Mouse (Mus musculus) MEL (cell line): ENCODE results near the gene Artn. TPM values are rescaled to one million over a fixed set of nuclear protein-coding genes. Genes with fewer than 3 reads are reported as not detected.

Experiments used
- DNase-seq: peaks from one replicate; pipeline ENCODE4 v3.0.0; 2011; ENCODE audit warnings: low read depth, low spot score
- H3K27ac ChIP-seq: 2 replicates; pipeline ENCODE4 v1.5.1; 2012; ENCODE audit warnings: low read depth, mild to moderate bottlenecking, control low read depth, low read length, moderate library complexity; ENCODE audit not compliant: control insufficient read depth
- H3K27me3 ChIP-seq, 2 experiments: fragments of 150-350 bp in 1 of 2; sonication (generic) in 1 of 2; 2 replicates each; pipeline ENCODE4 v1.6.1; 2012; ENCODE audit warnings: low read length in 2 of 2, mild to moderate bottlenecking in 2 of 2, improper control_type of control experiment in 1 of 2, moderate library complexity in 1 of 2; ENCODE audit not compliant: insufficient read depth in 2 of 2, control insufficient read depth in 1 of 2
- H3K36me3 ChIP-seq, 2 experiments: 2 replicates each; pipeline ENCODE4 v1.6.1; 2012 to 2014; ENCODE audit warnings: low read length in 2 of 2, improper control_type of control experiment in 1 of 2, inconsistent platforms in 1 of 2, mild to moderate bottlenecking in 1 of 2; ENCODE audit not compliant: insufficient read depth in 2 of 2, control insufficient read depth in 1 of 2
- H3K4me1 ChIP-seq, 2 experiments: fragments of 150-350 bp in 1 of 2; sonication (generic) in 1 of 2; 2 replicates each; pipeline ENCODE4 v1.6.1; 2012; ENCODE audit warnings: low read length in 2 of 2, improper control_type of control experiment in 1 of 2, mild to moderate bottlenecking in 1 of 2; ENCODE audit not compliant: insufficient read depth in 2 of 2, control insufficient read depth in 1 of 2
- H3K4me3 ChIP-seq, 2 experiments: fragments of 150-350 bp in 1 of 2; sonication (generic) in 1 of 2; 2 replicates each; pipeline ENCODE4 v1.5.1; 2012; ENCODE audit warnings: low read depth in 2 of 2, low read length in 2 of 2, mild to moderate bottlenecking in 2 of 2, moderate library complexity in 2 of 2, control low read depth in 1 of 2, improper control_type of control experiment in 1 of 2; ENCODE audit not compliant: control insufficient read depth in 1 of 2, insufficient read depth in 1 of 2
- H3K79me2 ChIP-seq: 2 replicates; pipeline ENCODE4 v1.6.1; 2012; ENCODE audit warnings: mild to moderate bottlenecking, low read length, moderate library complexity; ENCODE audit not compliant: control insufficient read depth, poor library complexity, insufficient read depth
- H3K9ac ChIP-seq: 2 replicates; pipeline ENCODE4 v1.6.1; 2012; ENCODE audit warnings: low read depth, mild to moderate bottlenecking, control low read depth, low read length, moderate library complexity; ENCODE audit not compliant: control insufficient read depth, poor library complexity, severe bottlenecking
- H3K9me3 ChIP-seq: fragments of 150-350 bp; sonication (generic); replicated peaks from 2 replicates; pipeline ENCODE4 v1.6.1; 2012; ENCODE audit warnings: mild to moderate bottlenecking, low read length, improper control_type of control experiment, moderate library complexity; ENCODE audit not compliant: insufficient read depth
- BHLHE40 ChIP-seq: IDR thresholded peaks from 2 replicates; pipeline ENCODE4 v1.6.1; 2012; ENCODE audit warnings: low read depth, mild to moderate bottlenecking, inconsistent platforms, low read length, improper control_type of control experiment, borderline replicate concordance
- CHD2 ChIP-seq: IDR thresholded peaks from 2 replicates; pipeline ENCODE4 v1.6.1; 2011; ENCODE audit warnings: low read length, improper control_type of control experiment
- CTCF ChIP-seq, 3 experiments: IDR thresholded peaks in 2 of 3; conservative IDR thresholded peaks in 1 of 3; 2 replicates each; pipeline ENCODE4 v1.5.1; 2011 to 2012; ENCODE audit warnings: low read length in 3 of 3, low read depth in 2 of 3, mild to moderate bottlenecking in 2 of 3, improper control_type of control experiment in 1 of 3, inconsistent platforms in 1 of 3, mixed read lengths in 1 of 3, moderate library complexity in 1 of 3; ENCODE audit not compliant: control insufficient read depth in 1 of 3, insufficient read depth in 1 of 3, poor library complexity in 1 of 3, severe bottlenecking in 1 of 3
- E2F4 ChIP-seq: IDR thresholded peaks from 2 replicates; pipeline ENCODE4 v1.6.1; 2011; ENCODE audit warnings: low read depth, low read length, improper control_type of control experiment, borderline replicate concordance
- EP300 ChIP-seq, 2 experiments: IDR thresholded peaks; 2 replicates each; pipeline ENCODE4 v1.6.1; 2011; ENCODE audit warnings: improper control_type of control experiment in 2 of 2, low read length in 2 of 2, low read depth in 1 of 2, mild to moderate bottlenecking in 1 of 2
- GATA1 ChIP-seq: IDR thresholded peaks from 2 replicates; pipeline ENCODE4 v1.6.1; 2011; ENCODE audit warnings: low read depth, low read length, improper control_type of control experiment
- JUND ChIP-seq: IDR thresholded peaks from 2 replicates; pipeline ENCODE4 v1.6.1; 2011; ENCODE audit warnings: low read depth, mild to moderate bottlenecking, improper control_type of control experiment, low read length
- KAT2A ChIP-seq: conservative IDR thresholded peaks from 2 replicates; pipeline ENCODE4 v1.6.1; 2012; ENCODE audit warnings: low read depth, low read length, improper control_type of control experiment, inconsistent platforms
- MAFK ChIP-seq: IDR thresholded peaks from 2 replicates; pipeline ENCODE4 v1.6.1; 2011; ENCODE audit warnings: low read depth, mild to moderate bottlenecking, low read length, improper control_type of control experiment, borderline replicate concordance
- MAX ChIP-seq: IDR thresholded peaks from 2 replicates; pipeline ENCODE4 v1.6.1; 2011; ENCODE audit warnings: low read length, improper control_type of control experiment
- MAZ ChIP-seq: IDR thresholded peaks from 2 replicates; pipeline ENCODE4 v1.6.1; 2012; ENCODE audit warnings: low read depth, mild to moderate bottlenecking, inconsistent platforms, low read length, improper control_type of control experiment
- MXI1 ChIP-seq: IDR thresholded peaks from 2 replicates; pipeline ENCODE4 v1.6.1; 2011; ENCODE audit warnings: mild to moderate bottlenecking, low read depth, low read length, improper control_type of control experiment
- NRF1 ChIP-seq: IDR thresholded peaks from 2 replicates; pipeline ENCODE4 v1.6.1; 2014; ENCODE audit warnings: low read depth, mild to moderate bottlenecking, inconsistent platforms, low read length, improper control_type of control experiment, moderate library complexity; ENCODE audit not compliant: poor library complexity, insufficient read depth, severe bottlenecking
- POLR2A ChIP-seq, 2 experiments: IDR thresholded peaks; 2 replicates each; pipeline ENCODE4 v1.6.1; 2011 to 2012; ENCODE audit warnings: low read length in 2 of 2, mild to moderate bottlenecking in 2 of 2, control low read depth in 1 of 2, improper control_type of control experiment in 1 of 2, low read depth in 1 of 2, moderate library complexity in 1 of 2; ENCODE audit not compliant: control insufficient read depth in 1 of 2, insufficient read depth in 1 of 2, poor library complexity in 1 of 2
- RAD21 ChIP-seq: IDR thresholded peaks from 2 replicates; pipeline ENCODE4 v1.6.1; 2011; ENCODE audit warnings: mild to moderate bottlenecking, low read depth, low read length, improper control_type of control experiment
- RCOR1 ChIP-seq: IDR thresholded peaks from 2 replicates; pipeline ENCODE4 v1.6.1; 2012; ENCODE audit warnings: low read depth, mild to moderate bottlenecking, inconsistent platforms, low read length, improper control_type of control experiment
- SIN3A ChIP-seq: IDR thresholded peaks from 2 replicates; pipeline ENCODE4 v1.6.1; 2012; ENCODE audit warnings: low read length, improper control_type of control experiment, inconsistent platforms
- SMC3 ChIP-seq: IDR thresholded peaks from 2 replicates; pipeline ENCODE4 v1.6.1; 2011; ENCODE audit warnings: low read depth, low read length, improper control_type of control experiment
- TBP ChIP-seq: IDR thresholded peaks from 2 replicates; pipeline ENCODE4 v1.8.0; 2011; ENCODE audit warnings: low read depth, low read length, improper control_type of control experiment
- TCF12 ChIP-seq: IDR thresholded peaks from 2 replicates; pipeline ENCODE4 v1.6.1; 2014; ENCODE audit warnings: low read depth, mild to moderate bottlenecking, inconsistent platforms, low read length, improper control_type of control experiment, moderate library complexity
- ZC3H11A ChIP-seq: IDR thresholded peaks from 2 replicates; pipeline ENCODE4 v1.6.1; 2012; ENCODE audit warnings: low read depth, mild to moderate bottlenecking, inconsistent platforms, low read length, improper control_type of control experiment
- polyA plus RNA-seq, 2 experiments: library from polyadenylated mRNA; stranded (reverse) in 1 of 2; unstranded in 1 of 2; fragments of >175 nt in 1 of 2; fragments of >200 nt in 1 of 2; gene quantifications; 2 replicates each; pipeline versions ENCODE4 v1.2.1 to v1.2.4; 2012; ENCODE audit warnings: low replicate concordance in 2 of 2, low read depth in 1 of 2; ENCODE audit not compliant: insufficient read length in 2 of 2, insufficient read depth in 1 of 2, missing spikeins in 1 of 2
- total RNA-seq: library from RNA; depleted of rRNA; stranded (reverse); fragments of 300-350 nt; gene quantifications from 2 replicates; pipeline ENCODE4 v1.2.3, GENCODE M21; 2012

Artn gene
- total and polyA plus RNA-seq, 3 experiments = 0.08 to 0.21 TPM; not detected in 1

- Histone ChIP-seq H3K9me3 (no peaks in the 10 kb centered on the region), H3K9ac (no peak overlapping the region), H3K27me3 (no peaks in the 10 kb centered on the region), H3K27ac (no peak overlapping the region), H3K79me2 (peaks cover 7% of the 10 kb centered on the region), H3K4me3 (no peak overlapping the region)
- no peak for DNase-seq
- TF ChIP-seq POLR2A (IDR thresholded peaks at IDR 0.05; ENCODE audit: control insufficient read depth in 1 of 2, insufficient read depth in 1 of 2, low read depth in 1 of 2, low read length in 2 of 2, poor library complexity in 1 of 2) (no peak), MAZ (no peak), JUND (no peak), EP300 (IDR thresholded peaks at IDR 0.05; ENCODE audit: low read depth in 1 of 2, low read length in 2 of 2) (no peak)
- TF ChIP-seq, all 39 proteins: peak for 0
- H3K4me1 ChIP-seq = peaks cover 0 to 2% of the 10 kb centered on the region in 2 experiments; a peak in 2 of 4 replicates
- H3K36me3 ChIP-seq = no peaks in the 10 kb centered on the region
Observed at GRCm38 (mm10) chr4:117896031-117896430, 33.5 kb downstream of the Artn start.

GRCm38 (mm10) chr4:117895339-117895738 is 34.2 kb downstream of the Artn start:
- Histone ChIP-seq H3K36me3 (no peaks in the 10 kb centered on the region), H3K4me1 (peaks cover 0 to 4% of the 10 kb centered on the region in 2 experiments; a peak in 2 of 4 replicates), H3K27ac (no peak overlapping the region), H3K79me2 (peaks cover 10% of the 10 kb centered on the region), H3K9me3 (no peaks in the 10 kb centered on the region), H3K9ac (no peak overlapping the region), H3K4me3 (no peak overlapping the region), H3K27me3 (no peaks in the 10 kb centered on the region)
- DNase-seq = no peak
- TF ChIP-seq ZC3H11A (no peak), TCF12 (no peak)

GRCm38 (mm10) chr4:117894601-117895000 is 35.0 kb downstream of the Artn start:
- TF ChIP-seq JUND (no peak), SMC3 (no peak), RAD21 (no peak), ZC3H11A (no peak), POLR2A (IDR thresholded peaks at IDR 0.05; ENCODE audit: control insufficient read depth in 1 of 2, insufficient read depth in 1 of 2, low read depth in 1 of 2, low read length in 2 of 2, poor library complexity in 1 of 2) (no peak), TBP (no peak), RCOR1 (no peak), MXI1 (no peak), BHLHE40 (no peak), KAT2A (no peak), TCF12 (no peak), CHD2 (no peak), SIN3A (no peak), NRF1 (no peak), E2F4 (no peak), MAX (no peak), CTCF (IDR thresholded peaks at IDR 0.05 in 2 of 3, conservative IDR thresholded peaks at IDR 0.05 in 1 of 3; ENCODE audit: control insufficient read depth in 1 of 3, insufficient read depth in 1 of 3, low read depth in 2 of 3, low read length in 3 of 3, poor library complexity in 1 of 3, severe bottlenecking in 1 of 3) (no peak), GATA1 (no peak), MAFK (no peak)
- Histone ChIP-seq H3K4me3 (no peak overlapping the region), H3K79me2 (peaks cover 10% of the 10 kb centered on the region), H3K27me3 (no peaks in the 10 kb centered on the region), H3K9me3 (no peaks in the 10 kb centered on the region), H3K4me1 (peaks cover 0 to 4% of the 10 kb centered on the region in 2 experiments; a peak in 2 of 4 replicates), H3K27ac (no peak overlapping the region), H3K36me3 (no peaks in the 10 kb centered on the region), H3K9ac (no peak overlapping the region)
- DNase-seq = no peak
